Mouse (Mus musculus) liver, embryonic 13.5 days (tissue): ENCODE data around the gene Zfp85. TPM values are rescaled to one million over a fixed set of nuclear protein-coding genes. Genes with fewer than 3 reads are reported as not detected.
A peak's percentile ranks its signal among the peaks of the same experiment; 100 is the strongest.
"Not testable (repeated sequence)": the region's sequence is repeated elsewhere in the genome, so short reads cannot be mapped to it uniquely, and the experiment has no call there.

Source experiments
- ATAC-seq: fragments of 200-750 bp; cut with Nextera tagmentation; 2 replicates; pipeline ENCODE4 v1.8.0; 2017; ENCODE audit warnings: low read depth, mild to moderate bottlenecking, moderate number of reproducible peaks, moderate library complexity
- DNase-seq: peaks from one replicate; pipeline ENCODE4 v3.0.0; 2022
- H3K27ac ChIP-seq: fragments of 300-500 bp; sonication (generic); 2 replicates; pipeline ENCODE4 v1.5.1; 2015; ENCODE audit warnings: moderate library complexity, mild to moderate bottlenecking, inconsistent platforms
- H3K27me3 ChIP-seq: fragments of 300-500 bp; sonication (generic); 2 replicates; pipeline ENCODE4 v1.6.1; 2015; ENCODE audit warnings: mild to moderate bottlenecking, inconsistent platforms
- H3K36me3 ChIP-seq: fragments of 300-500 bp; sonication (generic); 2 replicates; pipeline ENCODE4 v1.6.1; 2015; ENCODE audit warnings: mild to moderate bottlenecking, inconsistent platforms
- H3K4me1 ChIP-seq: fragments of 300-500 bp; sonication (generic); replicated peaks from 2 replicates; pipeline ENCODE4 v1.6.1; 2015; ENCODE audit warnings: inconsistent platforms
- H3K4me2 ChIP-seq: fragments of 300-500 bp; sonication (generic); 2 replicates; pipeline ENCODE4 v1.6.1; 2015; ENCODE audit warnings: inconsistent platforms, mild to moderate bottlenecking, moderate library complexity
- H3K4me3 ChIP-seq: fragments of 300-500 bp; sonication (generic); replicated peaks from 2 replicates; pipeline ENCODE4 v1.5.1; 2015; ENCODE audit warnings: mild to moderate bottlenecking, inconsistent platforms
- H3K9ac ChIP-seq: fragments of 300-500 bp; sonication (generic); 2 replicates; pipeline ENCODE4 v1.6.1; 2015; ENCODE audit warnings: mild to moderate bottlenecking, inconsistent platforms
- H3K9me3 ChIP-seq: fragments of 300-500 bp; sonication (generic); replicated peaks from 2 replicates; pipeline ENCODE4 v1.6.1; 2016; ENCODE audit warnings: inconsistent platforms
- WGBS: fragments of 180-500 bp; shearing (Covaris S2); methylation state at CpG from one replicate; pipeline ENCODE4 v1.1.7; 2015; ENCODE audit not compliant: insufficient replicate concordance; 5-methylcytosine and 5-hydroxymethylcytosine counted together
- polyA plus RNA-seq: library from polyadenylated mRNA; unstranded; fragments of >200 nt; fragmentation: Nextera tagmentation; extraction: Ambion mirVana; gene quantifications from 2 replicates; pipeline ENCODE4 v1.2.1, GENCODE M21; 2015

Gene Zfp85
- polyA plus RNA-seq, 1 experiment from 2014 or later = 1.1 TPM

DNA sequence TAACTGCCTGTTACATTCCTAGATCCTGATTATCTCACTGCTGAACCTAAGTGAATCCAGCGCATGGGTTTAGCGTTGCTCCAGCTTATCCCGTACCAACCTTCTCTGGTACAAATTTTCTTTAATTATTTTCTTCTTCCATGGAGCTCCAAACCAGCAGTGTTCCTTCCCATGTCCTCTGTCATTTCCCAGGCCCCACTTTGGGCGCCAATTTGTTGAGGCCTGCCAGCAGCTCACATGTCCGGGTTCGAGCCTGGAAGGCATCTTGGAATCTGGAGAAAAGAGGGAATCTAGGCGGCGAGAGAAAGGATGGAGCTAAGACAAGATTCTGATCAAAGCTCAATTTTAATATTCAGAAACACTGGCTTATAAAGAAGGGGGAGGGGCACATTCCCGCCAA is 20.6 kb downstream of the Zfp85 start:
- H3K4me1 ChIP-seq, H3K36me3 ChIP-seq, DNase-seq, H3K27me3 ChIP-seq, ATAC-seq, H3K4me3 ChIP-seq, H3K27ac ChIP-seq, H3K4me2 ChIP-seq, H3K9ac ChIP-seq: not testable (repeated sequence)
- WGBS = 70% methylated on average over 9 of the region's 9 CpGs
- 0 out of 2 replicates have a peak, but pooled peaks cover 13% of the 10 kb centered on the region for H3K9me3 ChIP-seq

DNA sequence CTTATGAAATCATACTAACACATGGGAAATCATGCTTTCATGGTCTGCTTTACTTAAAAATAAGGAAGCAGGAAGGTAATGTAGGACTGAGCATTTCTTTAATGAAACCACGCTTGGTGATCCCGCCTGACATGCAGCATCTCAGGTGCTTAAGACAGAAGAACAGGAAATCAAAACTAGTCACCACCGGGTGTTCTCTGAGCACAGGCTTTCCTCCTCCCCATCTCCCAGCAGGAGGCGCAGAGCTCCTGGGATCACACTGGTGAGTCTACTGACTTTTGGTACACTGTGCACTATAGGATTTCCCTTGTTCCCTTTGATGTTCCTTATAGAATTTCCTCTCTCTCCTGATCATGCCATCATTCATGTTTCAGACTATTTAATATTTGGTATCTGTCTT is 25.6 kb downstream of the Zfp85 start:
- H3K27ac ChIP-seq, H3K9me3 ChIP-seq, DNase-seq, ATAC-seq, H3K36me3 ChIP-seq, H3K27me3 ChIP-seq, H3K4me1 ChIP-seq: not testable (repeated sequence)
- WGBS = 42% methylated on average over 4 of the region's 4 CpGs
- peak overlapping the region; percentile 54 for H3K4me2 ChIP-seq
- 0 out of 2 replicates have a peak overlapping the region, but pooled peaks have one; percentile 32 for H3K9ac ChIP-seq
- H3K4me3 ChIP-seq = peak overlapping the region; percentile 53

DNA sequence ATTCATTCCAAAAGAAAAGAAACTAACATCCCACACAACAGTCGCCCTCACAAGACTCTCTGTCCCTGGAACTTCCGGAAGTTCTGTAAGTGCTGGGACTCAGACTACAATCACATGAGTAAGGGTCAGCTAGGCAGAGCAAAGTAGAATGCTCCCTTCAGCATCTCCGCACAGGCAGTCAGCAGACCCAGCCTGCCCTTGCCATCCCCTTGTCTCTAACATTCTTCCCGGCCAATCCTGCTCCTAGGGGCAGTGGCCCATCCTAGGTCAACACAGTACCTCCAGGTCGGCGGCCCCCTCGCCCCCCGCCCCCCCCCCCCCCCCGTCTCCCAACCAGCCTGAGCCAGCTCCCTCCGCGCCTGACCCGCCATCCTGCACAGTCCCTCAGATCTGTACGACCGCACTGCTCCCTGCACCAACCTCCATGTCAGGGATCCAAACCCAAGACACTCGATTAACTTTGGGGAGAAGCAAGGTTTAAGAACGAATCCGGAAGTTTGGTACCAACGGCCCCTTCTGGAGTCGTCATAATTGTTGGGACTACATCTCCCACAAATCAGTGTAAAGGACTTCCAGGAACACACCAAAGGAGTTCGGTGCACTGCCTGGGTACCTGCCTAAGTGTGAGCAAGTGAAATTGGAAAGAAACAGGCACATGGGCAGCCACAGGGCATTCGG is 26.2 kb downstream of the Zfp85 start, which contains the start of gene Zfp65:
TSS of gene Zfp65 (minus strand) at position 533 of the 678 bp plus-strand sequence.
- Histone ChIP-seq H3K9me3 (0 out of 2 replicates have a peak, but pooled peaks cover 4% of the 10 kb centered on the region), H3K36me3 (no peaks in the 10 kb centered on the region), H3K4me2 (peak within 1 kb of the TSS; percentile 54), H3K4me1 (no peaks in the 10 kb centered on the region), H3K27ac (no peak within 1 kb of the TSS), H3K27me3 (no peaks in the 10 kb centered on the region), H3K9ac (peak within 1 kb of the TSS; percentile 32; the same call in 1 of the 2 replicates), H3K4me3 (peak within 1 kb of the TSS; percentile 53)
- DNase-seq (no peak), ATAC-seq (peak; percentile 60; the same call in 1 of the 2 replicates)
- WGBS = 13% methylated on average over 18 of the region's 21 CpGs

GRCm38 (mm10) chr13:67728106-67728505 is 26.9 kb downstream of the Zfp85 start:
- Histone ChIP-seq H3K27ac (no peak overlapping the region), H3K9ac (no peak overlapping the region), H3K4me1 (peaks cover 3% of the 10 kb centered on the region), H3K9me3 (0 out of 2 replicates have a peak, but pooled peaks cover 4% of the 10 kb centered on the region), H3K4me3 (peak overlapping the region; percentile 53; the same call in 1 of the 2 replicates), H3K4me2 (peak overlapping the region; percentile 54; the same call in 1 of the 2 replicates), H3K27me3 (no peaks in the 10 kb centered on the region), H3K36me3 (no peaks in the 10 kb centered on the region)
- ATAC-seq = no peak
- 63% methylated on average over 1 of the region's 1 CpGs for WGBS
- no peak for DNase-seq

GRCm38 (mm10) chr13:67725331-67725730 is 29.7 kb downstream of the Zfp85 start:
- 68% methylated on average over 2 of the region's 2 CpGs for WGBS
- H3K36me3 ChIP-seq, DNase-seq, H3K4me3 ChIP-seq, H3K4me2 ChIP-seq, H3K9ac ChIP-seq, ATAC-seq, H3K27ac ChIP-seq, H3K9me3 ChIP-seq, H3K4me1 ChIP-seq, H3K27me3 ChIP-seq: not testable (repeated sequence)

- Histone ChIP-seq H3K9me3 (no peaks in the 10 kb centered on the region), H3K9ac (peak overlapping the region; percentile 82), H3K4me2 (peak overlapping the region; percentile 71), H3K27ac (peak overlapping the region; percentile 20; the same call in 1 of the 2 replicates), H3K4me3 (peak overlapping the region; percentile 76), H3K36me3 (no peaks in the 10 kb centered on the region), H3K4me1 (peaks cover 5% of the 10 kb centered on the region), H3K27me3 (no peaks in the 10 kb centered on the region)
- peak; percentile 63 for DNase-seq
- peak; percentile 91 for ATAC-seq
- under 1% methylated on average over 17 of the region's 17 CpGs for WGBS
These were observed 31.1 kb downstream of the Zfp85 start for GRCm38 (mm10) chr13:67723848-67724479.

Other genes starting within 250 kb of the Zfp85 start
- not detected in 2 replicates for gene Gm26965, start 229.1 kb downstream of the Zfp85 start, polyA plus RNA-seq
- gene Zfp87, start 229.1 kb downstream of the Zfp85 start, polyA plus RNA-seq = 8.4 and 9.1 TPM in 2 replicates
- gene Zfp748, start 201.4 kb downstream of the Zfp85 start, polyA plus RNA-seq = 5.1 and 5.9 TPM in 2 replicates
- gene Zfp729b, start 145.5 kb downstream of the Zfp85 start, polyA plus RNA-seq = 1.3 and 1.9 TPM in 2 replicates
- gene Gm49345, start 117.5 kb downstream of the Zfp85 start, polyA plus RNA-seq = 0.13 TPM in 1 of 2 replicates, not detected in the other
- gene Zfp729a, start 117.4 kb downstream of the Zfp85 start, polyA plus RNA-seq = 0.71 and 1.2 TPM in 2 replicates
- 2.4 and 3.1 TPM in 2 replicates for gene Zfp738, start 68.2 kb downstream of the Zfp85 start, polyA plus RNA-seq
- gene Zfp65, start 26.1 kb downstream of the Zfp85 start, polyA plus RNA-seq = 1.3 and 2.1 TPM in 2 replicates
- 1.1 and 1.2 TPM in 2 replicates for gene Zfp493, start 24.5 kb upstream of the Zfp85 start, polyA plus RNA-seq
- gene Zfp273, start 58.5 kb upstream of the Zfp85 start, polyA plus RNA-seq = 1.7 and 2.1 TPM in 2 replicates
- gene Gm10037, start 75.9 kb upstream of the Zfp85 start, polyA plus RNA-seq = 0.37 and 0.40 TPM in 2 replicates
- gene BC048507, start 108.1 kb upstream of the Zfp85 start, polyA plus RNA-seq = not detected in 2 replicates